Mouse (Mus musculus): ENCODE results near the gene Katnal1. TPM values are rescaled to one million over a fixed set of nuclear protein-coding genes. Genes with fewer than 3 reads are reported as not detected.

Katnal1 gene
- polyA plus RNA-seq, 1 experiment from 2014 or later = 31.1 TPM

DNA sequence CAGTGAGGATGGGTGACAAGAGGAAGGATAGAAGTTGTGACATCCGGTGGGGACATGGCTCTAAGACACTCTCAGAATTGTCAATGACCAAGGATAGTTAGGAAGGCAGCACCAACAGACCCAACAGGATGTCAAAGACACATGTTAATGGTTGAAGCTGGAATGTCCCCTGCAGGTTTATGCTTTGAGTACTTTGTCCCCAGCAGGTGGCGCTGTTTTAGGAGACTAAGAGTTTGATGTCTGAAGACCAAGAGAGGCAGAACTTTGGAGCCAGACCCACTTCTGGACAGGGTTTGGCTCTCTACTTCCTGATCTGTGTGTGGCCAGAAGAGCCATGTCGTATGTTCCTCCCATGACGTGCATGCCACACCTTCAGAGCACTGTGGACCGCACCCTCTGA lies 82.1 kb downstream of the Katnal1 start:
- Histone ChIP-seq H3K36me3 (ENCODE audit: control insufficient read depth, insufficient read depth, low read length) (no peaks in the 10 kb centered on the region), H3K4me2 (no peak overlapping the region), H3K4me1 (ENCODE audit: control insufficient read depth, insufficient read depth, low read length) (no peaks in the 10 kb centered on the region), H3K9me3 (ENCODE audit: control insufficient read depth, low read length) (no peaks in the 10 kb centered on the region), H3K4me3 (ENCODE audit: low read depth, low read length) (no peak overlapping the region), H3K27ac (ENCODE audit: low read depth, low read length) (no peak overlapping the region), H3K9ac (ENCODE audit: low read length) (no peak overlapping the region), H3K27me3 (ENCODE audit: control insufficient read depth, insufficient read depth, low read length) (no peaks in the 10 kb centered on the region)
- DNase-seq (ENCODE audit: low spot score, missing footprints) (no peak), ATAC-seq (ENCODE audit: low FRiP score) (no peak)
- WGBS = 92% methylated on average over 5 of the region's 5 CpGs

DNA sequence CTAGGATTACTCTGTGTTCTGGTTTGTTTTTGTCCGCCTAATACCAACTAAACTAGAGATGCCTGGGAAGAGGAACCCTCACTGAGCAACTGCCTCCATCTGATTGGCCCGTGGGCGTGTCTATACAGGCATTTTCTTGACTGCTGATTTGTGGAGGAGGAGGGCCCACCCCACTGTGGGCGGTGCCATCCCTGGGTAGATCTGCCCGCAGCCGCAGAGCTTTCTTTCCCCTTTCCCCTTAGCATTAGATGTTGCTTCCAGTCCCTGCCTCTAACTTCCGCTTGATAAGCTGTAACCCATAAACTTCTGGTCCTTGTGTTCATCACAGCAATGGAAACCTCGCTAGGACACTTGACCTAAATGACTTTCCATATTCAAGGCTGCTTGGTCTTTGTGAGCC lies 92.1 kb downstream of the Katnal1 start:
- WGBS = 39% methylated on average over 8 of the region's 8 CpGs

DNA sequence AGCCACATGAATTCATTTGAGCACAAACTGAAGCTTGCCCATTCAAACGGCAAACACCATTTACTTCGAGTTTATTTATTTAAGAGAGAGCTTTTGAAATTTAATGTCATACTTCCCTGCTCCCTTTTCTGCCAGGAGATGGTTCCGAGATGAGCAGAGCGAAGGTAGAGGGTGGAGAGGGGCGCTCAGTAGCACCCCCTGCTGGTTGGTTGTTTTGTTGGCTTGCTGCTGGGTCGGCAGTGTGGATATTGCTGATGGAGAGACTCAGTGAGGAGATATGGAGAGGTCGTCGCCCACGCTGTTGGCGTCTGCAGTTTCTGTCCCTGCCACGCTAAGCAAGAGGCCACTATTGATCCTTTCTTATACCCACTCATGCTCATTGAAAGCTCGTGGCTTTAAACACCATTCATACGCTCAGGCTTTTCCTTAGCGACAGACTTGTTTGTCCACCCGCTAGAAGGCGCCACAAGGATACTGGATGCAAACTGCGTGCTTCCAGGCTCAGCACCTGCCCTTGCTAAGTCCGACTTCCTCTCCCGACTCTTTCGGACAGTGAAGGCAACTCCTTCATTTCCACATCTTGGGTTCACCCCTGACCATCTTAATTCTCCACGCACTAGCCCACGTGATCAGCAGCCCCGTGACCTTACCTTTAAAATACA lies 97.4 kb downstream of the Katnal1 start:
- Histone ChIP-seq H3K4me2 (peak overlapping the region; percentile 38), H3K27me3 (ENCODE audit: control insufficient read depth, insufficient read depth, low read length) (no peaks in the 10 kb centered on the region), H3K9ac (ENCODE audit: low read length) (no peak overlapping the region), H3K4me1 (ENCODE audit: control insufficient read depth, insufficient read depth, low read length) (no peaks in the 10 kb centered on the region; the same call in 1 of the 2 replicates), H3K4me3 (ENCODE audit: low read depth, low read length) (peak overlapping the region; percentile 5), H3K9me3 (ENCODE audit: control insufficient read depth, low read length) (no peaks in the 10 kb centered on the region; the same call in 1 of the 2 replicates), H3K27ac (ENCODE audit: low read depth, low read length) (no peak overlapping the region), H3K36me3 (ENCODE audit: control insufficient read depth, insufficient read depth, low read length) (no peaks in the 10 kb centered on the region)
- peak; percentile 99 for DNase-seq (ENCODE audit: low spot score, missing footprints)
- WGBS = 4% methylated on average over 23 of the region's 23 CpGs
- peak; percentile 88 for ATAC-seq (ENCODE audit: low FRiP score)

More for the DNA sequence above, 92.1 kb downstream of the Katnal1 start:
- DNase-seq (ENCODE audit: low spot score, missing footprints) = no peak
- Histone ChIP-seq H3K4me1 (ENCODE audit: control insufficient read depth, insufficient read depth, low read length) (no peaks in the 10 kb centered on the region; the same call in 1 of the 2 replicates), H3K4me2 (no peak overlapping the region), H3K27me3 (ENCODE audit: control insufficient read depth, insufficient read depth, low read length) (no peaks in the 10 kb centered on the region), H3K9ac (ENCODE audit: low read length) (no peak overlapping the region), H3K27ac (ENCODE audit: low read depth, low read length) (no peak overlapping the region), H3K36me3 (ENCODE audit: control insufficient read depth, insufficient read depth, low read length) (no peaks in the 10 kb centered on the region), H3K4me3 (ENCODE audit: low read depth, low read length) (no peak overlapping the region), H3K9me3 (ENCODE audit: control insufficient read depth, low read length) (no peaks in the 10 kb centered on the region)
- 0 out of 2 replicates have a peak, but pooled peaks have one; percentile 54 for ATAC-seq (ENCODE audit: low FRiP score)

DNA sequence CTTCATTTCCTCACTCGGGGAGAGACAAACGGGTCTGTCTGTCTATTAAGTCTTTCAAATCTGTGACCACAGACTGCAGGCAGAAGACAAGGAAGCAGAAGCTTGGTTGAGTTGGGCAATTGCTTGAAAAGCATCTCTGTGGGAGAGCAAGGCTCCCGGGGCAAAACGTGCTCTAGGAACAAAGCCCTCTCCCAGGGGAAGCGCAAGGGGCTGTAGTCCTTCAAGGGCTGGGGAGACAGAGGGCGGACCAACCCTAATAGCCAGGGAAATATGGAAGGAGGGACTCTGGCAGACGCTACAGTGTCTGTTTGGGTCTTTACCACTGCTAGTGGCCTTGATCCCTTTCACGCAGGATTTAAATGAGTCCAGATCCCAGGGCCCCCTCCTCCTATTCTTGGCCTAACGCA lies 98.0 kb downstream of the Katnal1 start:
- no peaks in the 10 kb centered on the region; the same call in 1 of the 2 replicates for H3K4me1 ChIP-seq (ENCODE audit: control insufficient read depth, insufficient read depth, low read length)
- H3K4me3 ChIP-seq (ENCODE audit: low read depth, low read length) = peak overlapping the region; percentile 5
- H3K27ac ChIP-seq (ENCODE audit: low read depth, low read length) = no peak overlapping the region
- H3K9ac ChIP-seq (ENCODE audit: low read length) = peak overlapping the region; percentile 33; the same call in 1 of the 2 replicates
- ATAC-seq (ENCODE audit: low FRiP score) (peak; percentile 69), DNase-seq (ENCODE audit: low spot score, missing footprints) (peak; percentile 94)
- WGBS = 2% methylated on average over 9 of the region's 9 CpGs
- no peaks in the 10 kb centered on the region for H3K36me3 ChIP-seq (ENCODE audit: control insufficient read depth, insufficient read depth, low read length)
- H3K27me3 ChIP-seq (ENCODE audit: control insufficient read depth, insufficient read depth, low read length) = no peaks in the 10 kb centered on the region
- peak overlapping the region; percentile 38 for H3K4me2 ChIP-seq
- no peaks in the 10 kb centered on the region; the same call in 1 of the 2 replicates for H3K9me3 ChIP-seq (ENCODE audit: control insufficient read depth, low read length)

DNA sequence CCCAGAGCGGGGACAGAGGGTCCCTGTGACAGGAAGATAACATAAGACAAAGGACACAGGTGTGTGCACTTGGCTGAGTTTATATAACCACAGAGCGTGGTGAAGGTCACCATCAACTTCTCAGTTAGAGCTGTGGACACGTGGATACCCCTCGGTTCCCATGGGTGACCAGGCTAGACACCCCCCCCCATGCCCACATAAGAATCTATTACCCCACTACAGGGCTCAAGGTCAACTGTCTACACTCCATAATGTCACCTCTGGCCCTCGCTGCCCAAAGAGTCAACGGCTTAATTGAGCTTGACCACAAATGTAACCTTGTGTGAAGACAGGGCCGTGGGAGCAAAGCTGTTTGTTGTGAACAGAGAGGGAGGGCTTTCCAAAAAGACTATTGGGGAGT lies 103.4 kb downstream of the Katnal1 start:
- 89% methylated on average over 7 of the region's 7 CpGs for WGBS
- Histone ChIP-seq H3K9me3 (ENCODE audit: control insufficient read depth, low read length) (no peaks in the 10 kb centered on the region; the same call in 1 of the 2 replicates), H3K36me3 (ENCODE audit: control insufficient read depth, insufficient read depth, low read length) (no peaks in the 10 kb centered on the region), H3K27me3 (ENCODE audit: control insufficient read depth, insufficient read depth, low read length) (no peaks in the 10 kb centered on the region; the same call in 1 of the 2 replicates), H3K9ac (ENCODE audit: low read length) (no peak overlapping the region), H3K4me2 (no peak overlapping the region), H3K27ac (ENCODE audit: low read depth, low read length) (no peak overlapping the region), H3K4me1 (ENCODE audit: control insufficient read depth, insufficient read depth, low read length) (0 out of 2 replicates have a peak, but pooled peaks cover 2% of the 10 kb centered on the region), H3K4me3 (ENCODE audit: low read depth, low read length) (no peak overlapping the region)
- DNase-seq (ENCODE audit: low spot score, missing footprints) (no peak), ATAC-seq (ENCODE audit: low FRiP score) (no peak)

DNA sequence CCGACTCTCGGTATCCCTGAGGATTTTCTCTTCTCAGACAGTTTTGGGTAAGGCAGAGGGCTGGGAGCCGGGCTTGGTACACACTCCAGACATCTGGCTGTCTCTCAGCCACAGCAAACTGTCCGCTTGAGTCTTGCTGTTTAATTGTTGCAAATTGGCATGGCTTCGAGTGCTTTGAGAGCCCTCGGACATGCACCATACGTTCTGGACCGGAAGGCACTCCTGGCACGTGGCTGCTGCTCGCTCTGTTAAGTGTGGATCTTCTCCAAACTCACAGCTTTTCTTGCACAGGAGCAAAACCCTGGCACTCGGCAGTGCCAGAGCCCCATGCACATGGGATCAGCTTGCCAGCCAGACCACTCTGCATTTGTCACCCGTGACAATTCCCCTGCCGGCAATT lies 106.3 kb downstream of the Katnal1 start:
- Histone ChIP-seq H3K9me3 (ENCODE audit: control insufficient read depth, low read length) (no peaks in the 10 kb centered on the region; the same call in 1 of the 2 replicates), H3K4me3 (ENCODE audit: low read depth, low read length) (no peak overlapping the region), H3K4me2 (no peak overlapping the region), H3K36me3 (ENCODE audit: control insufficient read depth, insufficient read depth, low read length) (no peaks in the 10 kb centered on the region), H3K4me1 (ENCODE audit: control insufficient read depth, insufficient read depth, low read length) (peaks cover 5% of the 10 kb centered on the region; the same call in 1 of the 2 replicates), H3K27ac (ENCODE audit: low read depth, low read length) (no peak overlapping the region), H3K27me3 (ENCODE audit: control insufficient read depth, insufficient read depth, low read length) (no peaks in the 10 kb centered on the region; the same call in 1 of the 2 replicates), H3K9ac (ENCODE audit: low read length) (no peak overlapping the region)
- 87% methylated on average over 13 of the region's 13 CpGs for WGBS
- no peak for ATAC-seq (ENCODE audit: low FRiP score)
- no peak for DNase-seq (ENCODE audit: low spot score, missing footprints)

Other genes with a start within 250 kb of the Katnal1 start
- gene Gm42791, start 65.8 kb upstream of the Katnal1 start, polyA plus RNA-seq (2014; fragmentation: Nextera tagmentation; extraction: Ambion mirVana) = 2.0 TPM in 1 of 2 replicates, not detected in the other